Mouse (Mus musculus): ENCODE measurements at regions not wholly inside any gene's neighbourhood (a gene's known extent, or its start where the extent isn't known, plus 50 kb on each side); places are given as distances from the start of the nearest gene placed in this dataset.
"Not testable (repeated sequence)": the region's sequence is repeated elsewhere in the genome, so short reads cannot be mapped to it uniquely, and the experiment has no call there.

- Histone ChIP-seq H3K9ac (ENCODE audit: low read length) (no peak overlapping the region), H3K4me3 (ENCODE audit: control insufficient read depth in 1 of 2, insufficient read depth in 1 of 2, low read depth in 1 of 2, low read length in 2 of 2) (no peak overlapping the region), H3K27ac (replicated peaks in 1 of 2; ENCODE audit: control insufficient read depth in 1 of 2, insufficient read depth in 1 of 2, low read depth in 2 of 2, low read length in 2 of 2) (no peak overlapping the region), H3K36me3 (ENCODE audit: control insufficient read depth, insufficient read depth, low read length) (no peaks in the 10 kb centered on the region), H3K9me3 (ENCODE audit: control insufficient read depth, low read length) (no peaks in the 10 kb centered on the region), H3K4me2 (ENCODE audit: low read length) (no peak overlapping the region), H3K4me1 (ENCODE audit: control insufficient read depth in 2 of 2, insufficient read depth in 2 of 2, low read length in 2 of 2) (no peaks in the 10 kb centered on the region), H3K27me3 (ENCODE audit: control insufficient read depth, insufficient read depth, low read length) (no peaks in the 10 kb centered on the region)
- WGBS: 75% methylated on average over 3 of the region's 3 CpGs
- no peak for ATAC-seq (ENCODE audit: insufficient number of reproducible peaks, insufficient read depth, low FRiP score, low read depth)
Measured at GRCm38 (mm10) chr4:10745207-10745606, 129.1 kb upstream of the 2610301B20Rik start.

GRCm38 (mm10) chr4:10748816-10749215 lies 125.5 kb upstream of the 2610301B20Rik start:
- H3K27ac ChIP-seq (replicated peaks in 1 of 2; ENCODE audit: control insufficient read depth in 1 of 2, insufficient read depth in 1 of 2, low read depth in 2 of 2, low read length in 2 of 2): no peak overlapping the region
- H3K9ac ChIP-seq (ENCODE audit: low read length): no peak overlapping the region
- no peak overlapping the region for H3K4me3 ChIP-seq (ENCODE audit: control insufficient read depth in 1 of 2, insufficient read depth in 1 of 2, low read depth in 1 of 2, low read length in 2 of 2)
- WGBS: 82% methylated on average over 8 of the region's 8 CpGs
- no peaks in the 10 kb centered on the region for H3K27me3 ChIP-seq (ENCODE audit: control insufficient read depth, insufficient read depth, low read length)
- no peak overlapping the region for H3K4me2 ChIP-seq (ENCODE audit: low read length)
- H3K4me1 ChIP-seq (ENCODE audit: control insufficient read depth in 2 of 2, insufficient read depth in 2 of 2, low read length in 2 of 2): no peaks in the 10 kb centered on the region
- no peak for ATAC-seq (ENCODE audit: insufficient number of reproducible peaks, insufficient read depth, low FRiP score, low read depth)
- H3K9me3 ChIP-seq (ENCODE audit: control insufficient read depth, low read length): no peaks in the 10 kb centered on the region
- no peaks in the 10 kb centered on the region for H3K36me3 ChIP-seq (ENCODE audit: control insufficient read depth, insufficient read depth, low read length)

DNA sequence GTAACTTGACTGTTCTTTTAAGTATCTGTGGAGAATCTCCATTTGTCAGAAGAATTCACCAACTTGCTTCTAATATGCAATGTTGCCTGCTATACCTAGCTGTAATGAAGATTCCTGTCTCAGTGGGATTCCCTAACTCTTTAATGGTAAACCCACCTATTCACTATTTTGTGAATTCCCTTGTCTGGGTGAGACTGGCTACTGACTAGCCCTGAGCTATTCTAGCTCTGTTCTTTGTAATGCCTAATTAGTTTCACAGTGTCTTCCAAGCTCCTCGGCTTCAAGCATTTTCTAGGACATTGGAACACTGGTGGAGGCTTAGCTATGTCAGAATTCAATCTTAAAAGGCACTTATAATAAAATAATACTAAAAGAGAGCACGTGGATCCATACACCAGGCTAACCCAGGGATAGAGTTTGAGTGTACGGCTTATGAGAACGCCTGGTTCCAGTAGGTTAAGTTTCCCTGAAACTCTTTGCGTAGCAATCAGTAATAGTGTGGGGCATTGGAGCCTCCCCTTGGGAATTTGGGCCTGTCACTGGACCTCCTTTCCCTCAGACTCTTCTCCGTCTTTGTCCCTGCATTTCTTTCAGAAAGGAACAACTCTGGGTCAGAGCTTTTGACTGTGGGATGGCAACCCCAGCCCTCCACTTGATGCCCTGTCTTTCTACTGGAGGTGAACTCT lies 123.8 kb upstream of the 2610301B20Rik start:
- not testable (repeated sequence) for H3K4me2 ChIP-seq (ENCODE audit: low read length); H3K4me1 ChIP-seq (ENCODE audit: control insufficient read depth in 2 of 2, insufficient read depth in 2 of 2, low read length in 2 of 2); H3K27ac ChIP-seq (replicated peaks in 1 of 2; ENCODE audit: control insufficient read depth in 1 of 2, insufficient read depth in 1 of 2, low read depth in 2 of 2, low read length in 2 of 2); H3K4me3 ChIP-seq (ENCODE audit: control insufficient read depth in 1 of 2, insufficient read depth in 1 of 2, low read depth in 1 of 2, low read length in 2 of 2); ATAC-seq (ENCODE audit: insufficient number of reproducible peaks, insufficient read depth, low FRiP score, low read depth); H3K9me3 ChIP-seq (ENCODE audit: control insufficient read depth, low read length); H3K27me3 ChIP-seq (ENCODE audit: control insufficient read depth, insufficient read depth, low read length); H3K9ac ChIP-seq (ENCODE audit: low read length); H3K36me3 ChIP-seq (ENCODE audit: control insufficient read depth, insufficient read depth, low read length)
- WGBS: 77% methylated on average over 6 of the region's 6 CpGs

- H3K4me2 ChIP-seq (ENCODE audit: low read length): no peak overlapping the region
- no peak for ATAC-seq (ENCODE audit: insufficient number of reproducible peaks, insufficient read depth, low FRiP score, low read depth)
- H3K27ac ChIP-seq (replicated peaks in 1 of 2; ENCODE audit: control insufficient read depth in 1 of 2, insufficient read depth in 1 of 2, low read depth in 2 of 2, low read length in 2 of 2): no peak overlapping the region
- no peaks in the 10 kb centered on the region for H3K4me1 ChIP-seq (ENCODE audit: control insufficient read depth in 2 of 2, insufficient read depth in 2 of 2, low read length in 2 of 2)
- no peaks in the 10 kb centered on the region for H3K36me3 ChIP-seq (ENCODE audit: control insufficient read depth, insufficient read depth, low read length)
- H3K27me3 ChIP-seq (ENCODE audit: control insufficient read depth, insufficient read depth, low read length): no peaks in the 10 kb centered on the region
- 76% methylated on average over 5 of the region's 5 CpGs for WGBS
- no peak overlapping the region for H3K4me3 ChIP-seq (ENCODE audit: control insufficient read depth in 1 of 2, insufficient read depth in 1 of 2, low read depth in 1 of 2, low read length in 2 of 2)
- no peak overlapping the region for H3K9ac ChIP-seq (ENCODE audit: low read length)
- H3K9me3 ChIP-seq (ENCODE audit: control insufficient read depth, low read length): no peaks in the 10 kb centered on the region
Measured at GRCm38 (mm10) chr4:10753176-10753575, 121.1 kb upstream of the 2610301B20Rik start.

DNA sequence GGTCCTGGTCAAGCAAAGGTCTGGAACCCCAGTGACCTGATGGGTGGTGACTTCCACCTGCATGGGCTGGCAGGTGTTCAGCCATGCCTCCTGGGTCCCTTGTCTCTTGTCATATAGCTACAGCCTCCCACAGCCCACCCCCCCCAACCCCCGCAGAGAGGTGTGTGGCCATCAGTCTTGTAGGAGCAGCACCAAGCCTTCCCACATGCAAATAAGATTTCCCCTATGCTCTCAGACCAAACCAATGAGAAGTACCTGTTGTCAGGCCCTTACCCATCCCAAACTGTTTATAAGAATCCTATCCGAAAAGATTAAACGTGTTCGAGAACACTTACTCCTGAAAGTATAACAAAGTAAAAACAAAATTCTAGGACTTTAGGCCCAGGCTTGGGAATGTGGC lies 114.8 kb upstream of the 2610301B20Rik start:
- no peaks in the 10 kb centered on the region for H3K27me3 ChIP-seq (ENCODE audit: control insufficient read depth, insufficient read depth, low read length)
- no peak for ATAC-seq (ENCODE audit: insufficient number of reproducible peaks, insufficient read depth, low FRiP score, low read depth)
- no peaks in the 10 kb centered on the region for H3K4me1 ChIP-seq (ENCODE audit: control insufficient read depth in 2 of 2, insufficient read depth in 2 of 2, low read length in 2 of 2)
- no peaks in the 10 kb centered on the region for H3K36me3 ChIP-seq (ENCODE audit: control insufficient read depth, insufficient read depth, low read length)
- no peaks in the 10 kb centered on the region for H3K9me3 ChIP-seq (ENCODE audit: control insufficient read depth, low read length)
- no peak overlapping the region for H3K4me3 ChIP-seq (ENCODE audit: control insufficient read depth in 1 of 2, insufficient read depth in 1 of 2, low read depth in 1 of 2, low read length in 2 of 2)
- H3K27ac ChIP-seq (replicated peaks in 1 of 2; ENCODE audit: control insufficient read depth in 1 of 2, insufficient read depth in 1 of 2, low read depth in 2 of 2, low read length in 2 of 2): no peak overlapping the region
- no peak overlapping the region for H3K9ac ChIP-seq (ENCODE audit: low read length)
- 90% methylated on average over 4 of the region's 4 CpGs for WGBS
- no peak overlapping the region for H3K4me2 ChIP-seq (ENCODE audit: low read length)

DNA sequence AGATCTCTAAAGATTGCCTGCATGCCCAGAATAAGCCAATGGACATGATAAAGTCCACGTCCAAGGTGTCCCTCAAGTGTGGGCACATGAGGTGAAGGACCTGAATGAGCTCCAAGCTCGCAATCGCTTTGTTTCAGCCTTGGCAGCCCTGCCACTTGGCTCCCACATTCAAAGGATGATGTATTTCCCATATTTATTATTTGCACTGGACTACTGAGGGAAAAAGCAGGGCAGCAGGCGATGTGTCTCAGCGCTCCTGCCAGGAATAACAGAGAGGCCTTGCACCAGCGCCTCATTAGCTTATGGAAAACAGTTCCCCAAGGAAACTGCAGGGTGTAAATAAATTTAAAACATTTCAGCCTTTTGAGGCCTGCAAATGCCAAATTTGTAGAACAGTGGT lies 106.6 kb upstream of the 2610301B20Rik start:
- no peak overlapping the region for H3K4me3 ChIP-seq (ENCODE audit: control insufficient read depth in 1 of 2, insufficient read depth in 1 of 2, low read depth in 1 of 2, low read length in 2 of 2)
- 67% methylated on average over 6 of the region's 6 CpGs for WGBS
- H3K27me3 ChIP-seq (ENCODE audit: control insufficient read depth, insufficient read depth, low read length): no peaks in the 10 kb centered on the region

DNA sequence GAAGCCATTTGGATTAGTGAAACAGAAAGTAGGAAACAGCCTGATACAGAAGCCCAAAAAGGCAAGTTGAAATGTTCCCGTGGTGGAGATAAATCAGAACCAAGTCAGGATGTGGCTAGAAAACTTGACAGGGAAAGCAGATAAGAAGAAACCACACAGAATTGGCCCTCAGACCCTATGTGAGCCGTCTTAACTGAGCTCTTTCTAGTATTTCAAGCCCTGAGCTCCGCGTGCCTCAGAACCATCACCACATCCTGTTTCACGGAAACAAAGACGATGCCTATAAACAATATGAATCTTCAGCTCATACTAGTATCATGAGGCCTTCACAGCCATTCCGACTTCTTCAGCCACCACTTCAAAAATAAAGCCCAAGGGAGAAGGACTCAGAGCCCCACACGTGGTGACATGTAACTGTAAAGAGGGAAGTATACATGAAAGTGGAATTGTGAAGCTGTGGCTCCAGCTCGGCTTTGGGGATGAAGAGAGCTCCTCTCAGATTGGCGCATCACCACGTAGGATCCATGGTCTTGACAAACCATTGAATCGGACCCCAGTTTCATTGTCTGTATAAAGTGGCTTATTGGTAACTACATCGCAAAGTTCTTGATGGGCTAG lies 104.2 kb upstream of the 2610301B20Rik start:
- peaks cover 5 to 10% of the 10 kb centered on the region in 2 experiments for H3K4me1 ChIP-seq (ENCODE audit: control insufficient read depth in 2 of 2, insufficient read depth in 2 of 2, low read length in 2 of 2)
- 76% methylated on average over 13 of the region's 13 CpGs for WGBS
- ATAC-seq (ENCODE audit: insufficient number of reproducible peaks, insufficient read depth, low FRiP score, low read depth): no peak

More for the DNA sequence above, 106.6 kb upstream of the 2610301B20Rik start:
- no peak for ATAC-seq (ENCODE audit: insufficient number of reproducible peaks, insufficient read depth, low FRiP score, low read depth)
- Histone ChIP-seq H3K9ac (ENCODE audit: low read length) (no peak overlapping the region), H3K27ac (replicated peaks in 1 of 2; ENCODE audit: control insufficient read depth in 1 of 2, insufficient read depth in 1 of 2, low read depth in 2 of 2, low read length in 2 of 2) (no peak overlapping the region), H3K4me1 (ENCODE audit: control insufficient read depth in 2 of 2, insufficient read depth in 2 of 2, low read length in 2 of 2) (no peaks in the 10 kb centered on the region), H3K36me3 (ENCODE audit: control insufficient read depth, insufficient read depth, low read length) (no peaks in the 10 kb centered on the region), H3K9me3 (ENCODE audit: control insufficient read depth, low read length) (no peaks in the 10 kb centered on the region), H3K4me2 (ENCODE audit: low read length) (no peak overlapping the region)

More for the DNA sequence above, 104.2 kb upstream of the 2610301B20Rik start:
- Histone ChIP-seq H3K27ac (replicated peaks in 1 of 2; ENCODE audit: control insufficient read depth in 1 of 2, insufficient read depth in 1 of 2, low read depth in 2 of 2, low read length in 2 of 2) (no peak overlapping the region), H3K27me3 (ENCODE audit: control insufficient read depth, insufficient read depth, low read length) (no peaks in the 10 kb centered on the region), H3K9me3 (ENCODE audit: control insufficient read depth, low read length) (no peaks in the 10 kb centered on the region), H3K4me2 (ENCODE audit: low read length) (no peak overlapping the region), H3K4me3 (ENCODE audit: control insufficient read depth in 1 of 2, insufficient read depth in 1 of 2, low read depth in 1 of 2, low read length in 2 of 2) (no peak overlapping the region), H3K36me3 (ENCODE audit: control insufficient read depth, insufficient read depth, low read length) (no peaks in the 10 kb centered on the region), H3K9ac (ENCODE audit: low read length) (no peak overlapping the region)

Measured in heart, embryonic 14.5 days (tissue).